Mouse (Mus musculus) heart, embryonic 16.5 days (tissue): Measurements from ENCODE around the gene Rpl31. TPM values are rescaled to one million over a fixed set of nuclear protein-coding genes. Genes with fewer than 3 reads are reported as not detected.

Experiments
- ATAC-seq: fragments of 200-750 bp; cut with Nextera tagmentation; replicated peaks from 2 replicates; pipeline ENCODE4 v1.8.0; 2017; ENCODE audit warnings: moderate number of reproducible peaks; ENCODE audit not compliant: insufficient read depth, low FRiP score; ENCODE audit errors: extremely low read depth
- H3K27ac ChIP-seq: fragments of 300-500 bp; sonication (generic); 2 replicates; pipeline ENCODE4 v1.5.1; 2014; ENCODE audit warnings: mild to moderate bottlenecking, low read length, control low read depth, moderate library complexity
- H3K27me3 ChIP-seq: fragments of 300-500 bp; sonication (generic); 2 replicates; pipeline ENCODE4 v1.6.1; 2014; ENCODE audit warnings: low read length, mixed read lengths; ENCODE audit not compliant: control insufficient read depth, insufficient read depth
- H3K36me3 ChIP-seq: fragments of 300-500 bp; sonication (generic); 2 replicates; pipeline ENCODE4 v1.6.1; 2014; ENCODE audit not compliant: control insufficient read depth, insufficient read depth
- H3K4me1 ChIP-seq: fragments of 300-500 bp; sonication (generic); 2 replicates; pipeline ENCODE4 v1.6.1; 2014; ENCODE audit warnings: low read length, mixed read lengths; ENCODE audit not compliant: control insufficient read depth, insufficient read depth
- H3K4me2 ChIP-seq: fragments of 300-500 bp; sonication (generic); 2 replicates; pipeline ENCODE4 v1.6.1; 2014; ENCODE audit warnings: low read depth, mild to moderate bottlenecking, control low read depth, low read length
- H3K4me3 ChIP-seq: fragments of 300-500 bp; sonication (generic); 2 replicates; pipeline ENCODE4 v1.5.1; 2014; ENCODE audit warnings: mild to moderate bottlenecking, control low read depth, low read length
- H3K9ac ChIP-seq: fragments of 300-500 bp; sonication (generic); 2 replicates; pipeline ENCODE4 v1.6.1; 2014; ENCODE audit warnings: low read length, control low read depth
- H3K9me3 ChIP-seq: fragments of 300-500 bp; sonication (generic); replicated peaks from 2 replicates; pipeline ENCODE4 v1.6.1; 2016; ENCODE audit warnings: low read length; ENCODE audit not compliant: control insufficient read depth
- WGBS: fragments of 180-500 bp; shearing (Covaris S2); extraction: QIAGEN DNeasy Blood & Tissue Kit; methylation state at CpG from one replicate; pipeline ENCODE4 v1.1.7; 2014; 5-methylcytosine and 5-hydroxymethylcytosine counted together
- polyA plus RNA-seq: library from polyadenylated mRNA; unstranded; fragments of >200 nt; fragmentation: Nextera tagmentation; extraction: Ambion mirVana; gene quantifications from 2 replicates; pipeline ENCODE4 v1.2.1, GENCODE M21; 2015

Rpl31 gene
- polyA plus RNA-seq, 1 experiment from 2014 or later: 254 TPM

GRCm38 (mm10) chr1:39420987-39421386 is 53.3 kb downstream of the Rpl31 start:
- peaks cover 4% of the 10 kb centered on the region; the same call in 1 of the 2 replicates for H3K9me3 ChIP-seq
- no peak overlapping the region for H3K9ac ChIP-seq
- 0 out of 2 replicates have a peak, but pooled peaks cover 2% of the 10 kb centered on the region for H3K36me3 ChIP-seq
- no peaks in the 10 kb centered on the region for H3K27me3 ChIP-seq
- H3K4me2 ChIP-seq: no peak overlapping the region
- peaks cover 11% of the 10 kb centered on the region for H3K4me1 ChIP-seq
- no peak overlapping the region for H3K4me3 ChIP-seq
- 88% methylated on average over 6 of the region's 6 CpGs for WGBS
- ATAC-seq: no peak
- no peak overlapping the region for H3K27ac ChIP-seq

Other genes with a start within 250 kb of the Rpl31 start
- 3.1 and 3.7 TPM in 2 replicates for gene Npas2, start 174.1 kb upstream of the Rpl31 start, polyA plus RNA-seq
- gene Tbc1d8, start 110.9 kb downstream of the Rpl31 start, polyA plus RNA-seq: 10.7 and 11.2 TPM in 2 replicates
- gene Cnot11, start 167.2 kb downstream of the Rpl31 start, polyA plus RNA-seq: 13.2 and 14.6 TPM in 2 replicates
- 13.9 and 14.0 TPM in 2 replicates for gene Rnf149, start 209.6 kb downstream of the Rpl31 start, polyA plus RNA-seq